Mouse (Mus musculus) stomach, postnatal 0 days (tissue): ENCODE data around the gene Hoga1. TPM values are rescaled to one million over a fixed set of nuclear protein-coding genes. Genes with fewer than 3 reads are reported as not detected.

Experiments
- ATAC-seq: fragments of 200-750 bp; cut with Nextera tagmentation; 2 replicates; pipeline ENCODE4 v1.8.0; 2017; ENCODE audit not compliant: low FRiP score, low TSS enrichment
- DNase-seq: peaks from one replicate; pipeline ENCODE4 v3.0.0-alpha.2; 2016; ENCODE audit warnings: low spot score
- H3K27ac ChIP-seq: fragments of 300-500 bp; sonication (generic); replicated peaks from 2 replicates; pipeline ENCODE4 v1.5.1; 2014; ENCODE audit warnings: mild to moderate bottlenecking, control low read depth
- H3K27me3 ChIP-seq: fragments of 300-500 bp; sonication (generic); 2 replicates; pipeline ENCODE4 v1.6.1; 2014; ENCODE audit warnings: low read length; ENCODE audit not compliant: control insufficient read depth, insufficient read depth
- H3K36me3 ChIP-seq: fragments of 300-500 bp; sonication (generic); 2 replicates; pipeline ENCODE4 v1.6.1; 2014; ENCODE audit warnings: low read length, mixed read lengths; ENCODE audit not compliant: control insufficient read depth, insufficient read depth
- H3K4me1 ChIP-seq: fragments of 300-500 bp; sonication (generic); replicated peaks from 2 replicates; pipeline ENCODE4 v1.6.1; 2014; ENCODE audit warnings: antibody characterized with exemption; ENCODE audit not compliant: control insufficient read depth, insufficient read depth
- H3K4me2 ChIP-seq: fragments of 300-500 bp; sonication (generic); replicated peaks from 2 replicates; pipeline ENCODE4 v1.6.1; 2014; ENCODE audit warnings: low read depth, mild to moderate bottlenecking, control low read depth, moderate library complexity
- H3K4me3 ChIP-seq: fragments of 300-500 bp; sonication (generic); 2 replicates; pipeline ENCODE4 v1.5.1; 2014; ENCODE audit warnings: low read depth, low read length, control low read depth
- H3K9ac ChIP-seq: fragments of 300-500 bp; sonication (generic); 2 replicates; pipeline ENCODE4 v1.6.1; 2014; ENCODE audit warnings: mild to moderate bottlenecking, low read length, control low read depth, mixed read lengths
- H3K9me3 ChIP-seq: fragments of 300-500 bp; sonication (generic); 2 replicates; pipeline ENCODE4 v1.6.1; 2016; ENCODE audit warnings: low read length; ENCODE audit not compliant: control insufficient read depth
- CTCF ChIP-seq: IDR thresholded peaks from 2 replicates; pipeline ENCODE4 v1.5.1; 2016; ENCODE audit warnings: antibody characterized with exemption, low read depth, mild to moderate bottlenecking, moderate library complexity
- EP300 ChIP-seq: optimal IDR thresholded peaks from 2 replicates; pipeline ENCODE3; 2016; ENCODE audit warnings: antibody characterized with exemption
- WGBS: fragments of 180-500 bp; shearing (Covaris S2); extraction: QIAGEN DNeasy Blood & Tissue Kit; methylation state at CpG from one replicate; pipeline ENCODE4 v1.1.7; 2014; 5-methylcytosine and 5-hydroxymethylcytosine counted together
- polyA plus RNA-seq: library from polyadenylated mRNA; unstranded; fragments of >200 nt; fragmentation: Nextera tagmentation; extraction: Ambion mirVana; gene quantifications from 2 replicates; pipeline ENCODE4 v1.2.1, GENCODE M21; 2015

Gene Hoga1
- polyA plus RNA-seq, 1 experiment from 2014 or later, result 1.6 TPM

DNA sequence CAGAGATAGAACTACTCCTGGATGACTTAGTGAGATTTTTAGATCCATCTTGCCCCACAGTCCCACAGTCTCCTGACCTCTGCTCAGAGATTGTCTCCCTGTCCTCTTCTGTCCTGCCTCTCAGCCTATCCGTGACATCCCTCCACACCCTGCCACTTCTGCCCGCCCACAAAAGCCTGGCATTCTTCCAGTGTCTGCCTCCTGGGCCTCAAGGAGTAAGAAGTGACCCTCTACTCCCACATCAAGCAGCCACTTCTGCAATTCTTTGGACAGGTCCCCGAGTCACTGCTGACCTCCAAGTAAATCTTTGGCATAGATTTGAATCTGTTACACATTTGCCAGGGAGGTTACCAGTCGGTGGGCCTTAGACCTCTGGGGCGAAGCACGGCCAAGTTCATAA, 8.8 kb downstream of the Hoga1 start:
- ATAC-seq, result no peak
- Histone ChIP-seq H3K27me3 (no peaks in the 10 kb centered on the region), H3K4me2 (no peak overlapping the region), H3K27ac (no peak overlapping the region), H3K9me3 (no peaks in the 10 kb centered on the region), H3K9ac (no peak overlapping the region), H3K4me1 (no peaks in the 10 kb centered on the region), H3K36me3 (no peaks in the 10 kb centered on the region), H3K4me3 (no peak overlapping the region)
- no peak for DNase-seq
- TF ChIP-seq CTCF, result no peak
- no peak for TF ChIP-seq EP300
- WGBS, result 76% methylated on average over 6 of the region's 6 CpGs

DNA sequence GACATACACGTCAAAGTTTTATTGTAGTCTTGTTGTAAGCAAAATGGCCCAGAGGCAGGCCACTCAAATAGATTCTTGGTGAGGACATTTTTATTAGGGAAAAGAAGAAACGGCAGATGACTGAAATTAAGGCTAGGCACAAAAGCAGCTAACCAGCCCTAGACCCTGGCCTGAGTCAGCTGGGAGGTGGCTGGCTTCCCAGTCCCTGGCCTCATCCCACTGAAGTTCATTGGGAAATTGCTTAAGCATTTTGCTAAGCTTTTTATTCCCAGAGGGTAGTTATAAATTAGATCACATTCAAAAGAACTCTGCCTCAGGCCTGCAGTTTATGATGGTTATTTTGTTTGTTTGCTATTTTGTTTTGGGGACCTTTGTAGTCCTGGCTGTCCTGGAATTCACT, 10.5 kb downstream of the Hoga1 start:
- no peak overlapping the region for H3K4me3 ChIP-seq
- H3K4me2 ChIP-seq, result no peak overlapping the region
- no peak overlapping the region for H3K27ac ChIP-seq
- no peaks in the 10 kb centered on the region for H3K9me3 ChIP-seq
- TF ChIP-seq CTCF (no peak), EP300 (no peak)
- 85% methylated on average over 2 of the region's 2 CpGs for WGBS
- ATAC-seq (no peak), DNase-seq (no peak)
- no peaks in the 10 kb centered on the region for H3K4me1 ChIP-seq
- H3K9ac ChIP-seq, result no peak overlapping the region
- no peaks in the 10 kb centered on the region for H3K27me3 ChIP-seq
- H3K36me3 ChIP-seq, result no peaks in the 10 kb centered on the region

DNA sequence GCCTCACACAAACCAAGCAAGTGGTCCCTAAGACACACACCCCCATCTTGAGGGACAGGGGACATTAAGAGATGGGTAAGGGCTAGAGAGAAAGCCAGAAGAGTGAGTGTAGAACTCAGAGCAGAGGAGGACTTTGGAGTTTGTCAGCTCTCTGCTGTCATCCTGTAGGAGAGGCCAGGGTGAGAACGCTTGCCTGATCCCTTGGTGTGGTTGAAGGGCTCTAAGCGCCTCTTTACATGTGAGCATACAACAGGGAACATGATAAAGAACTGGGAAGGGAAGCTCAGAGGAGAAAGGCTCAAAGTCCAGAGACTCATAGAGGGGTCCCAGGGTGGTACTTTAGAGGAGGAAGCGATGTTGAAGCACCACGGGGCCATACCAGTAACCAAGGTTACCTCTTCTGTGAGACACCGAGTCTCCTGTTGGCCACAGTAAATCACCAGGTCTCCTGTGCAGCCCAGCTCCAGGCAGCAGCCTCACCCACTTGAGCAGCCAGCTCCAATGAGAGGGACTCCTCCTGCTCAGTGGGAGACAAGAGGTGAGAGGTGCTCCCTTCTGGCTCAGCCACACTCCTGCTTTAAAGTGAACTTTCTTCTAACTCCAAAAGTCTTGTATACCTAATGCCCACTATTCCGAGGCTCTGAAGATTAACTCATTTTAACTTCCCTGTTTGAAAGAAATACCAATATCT, 11.5 kb downstream of the Hoga1 start:
- H3K9ac ChIP-seq, result no peak overlapping the region
- WGBS, result 82% methylated on average over 6 of the region's 6 CpGs
- no peak for ATAC-seq

DNA sequence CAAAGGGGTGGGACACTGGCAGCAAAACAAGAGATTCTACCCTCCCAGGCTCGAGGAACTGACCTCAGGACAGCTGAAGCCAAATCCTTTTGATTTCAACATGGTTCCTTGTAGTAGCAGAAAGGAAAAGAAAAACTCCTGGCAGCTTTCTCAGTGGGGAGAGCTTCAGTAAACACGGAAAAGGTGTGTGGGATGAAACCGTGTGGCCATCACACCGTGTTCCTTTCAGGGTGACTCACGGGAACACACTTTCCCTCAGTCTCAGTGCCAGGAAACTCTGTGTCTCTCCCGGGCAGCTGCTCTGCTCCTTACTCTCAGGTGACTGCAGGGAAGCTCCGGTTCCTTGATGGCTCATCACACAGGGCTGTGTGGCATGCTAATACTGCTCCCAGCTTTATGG, 13.0 kb downstream of the Hoga1 start:
- no peak overlapping the region for H3K4me2 ChIP-seq
- WGBS, result 46% methylated on average over 7 of the region's 7 CpGs
- H3K27ac ChIP-seq, result no peak overlapping the region
- no peak for DNase-seq
- no peaks in the 10 kb centered on the region for H3K4me1 ChIP-seq
- no peak overlapping the region for H3K9ac ChIP-seq
- TF ChIP-seq CTCF (no peak), EP300 (no peak)
- H3K9me3 ChIP-seq, result no peaks in the 10 kb centered on the region
- no peaks in the 10 kb centered on the region for H3K36me3 ChIP-seq
- no peaks in the 10 kb centered on the region for H3K27me3 ChIP-seq
- peak; percentile 58; the same call in 1 of the 2 replicates for ATAC-seq
- no peak overlapping the region for H3K4me3 ChIP-seq

More for the DNA sequence above, 11.5 kb downstream of the Hoga1 start:
- Histone ChIP-seq H3K27ac (no peak overlapping the region), H3K27me3 (no peaks in the 10 kb centered on the region), H3K4me1 (no peaks in the 10 kb centered on the region), H3K4me3 (no peak overlapping the region), H3K4me2 (no peak overlapping the region), H3K36me3 (no peaks in the 10 kb centered on the region), H3K9me3 (no peaks in the 10 kb centered on the region)
- TF ChIP-seq CTCF (no peak), EP300 (no peak)
- DNase-seq, result no peak

DNA sequence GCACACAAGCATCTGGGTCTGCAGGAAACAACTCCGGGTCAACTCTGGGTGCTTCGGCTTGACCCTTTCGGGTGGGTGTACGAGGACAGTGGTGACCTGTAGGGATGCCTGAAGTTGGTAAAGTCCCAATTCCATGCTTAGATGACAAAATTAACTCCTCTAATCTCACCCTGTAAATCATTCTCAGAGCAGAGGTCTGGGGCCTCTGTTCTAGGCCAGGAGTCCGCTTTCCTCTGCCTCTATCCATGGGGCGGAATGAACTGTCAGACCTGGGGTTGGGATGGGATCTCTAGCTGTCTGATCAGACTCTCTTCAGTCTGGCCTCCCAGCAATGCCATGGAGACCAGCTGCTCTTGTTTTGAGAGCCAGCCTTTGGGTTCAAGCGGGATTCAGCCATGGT, 16.0 kb downstream of the Hoga1 start:
- no peak for ATAC-seq
- H3K9me3 ChIP-seq, result no peaks in the 10 kb centered on the region
- no peak overlapping the region for H3K27ac ChIP-seq
- no peaks in the 10 kb centered on the region for H3K27me3 ChIP-seq
- H3K4me3 ChIP-seq, result no peak overlapping the region
- DNase-seq, result no peak
- H3K4me1 ChIP-seq, result no peaks in the 10 kb centered on the region
- H3K9ac ChIP-seq, result no peak overlapping the region
- no peak overlapping the region for H3K4me2 ChIP-seq
- no peak for TF ChIP-seq CTCF
- H3K36me3 ChIP-seq, result no peaks in the 10 kb centered on the region
- WGBS, result 92% methylated on average over 7 of the region's 7 CpGs

DNA sequence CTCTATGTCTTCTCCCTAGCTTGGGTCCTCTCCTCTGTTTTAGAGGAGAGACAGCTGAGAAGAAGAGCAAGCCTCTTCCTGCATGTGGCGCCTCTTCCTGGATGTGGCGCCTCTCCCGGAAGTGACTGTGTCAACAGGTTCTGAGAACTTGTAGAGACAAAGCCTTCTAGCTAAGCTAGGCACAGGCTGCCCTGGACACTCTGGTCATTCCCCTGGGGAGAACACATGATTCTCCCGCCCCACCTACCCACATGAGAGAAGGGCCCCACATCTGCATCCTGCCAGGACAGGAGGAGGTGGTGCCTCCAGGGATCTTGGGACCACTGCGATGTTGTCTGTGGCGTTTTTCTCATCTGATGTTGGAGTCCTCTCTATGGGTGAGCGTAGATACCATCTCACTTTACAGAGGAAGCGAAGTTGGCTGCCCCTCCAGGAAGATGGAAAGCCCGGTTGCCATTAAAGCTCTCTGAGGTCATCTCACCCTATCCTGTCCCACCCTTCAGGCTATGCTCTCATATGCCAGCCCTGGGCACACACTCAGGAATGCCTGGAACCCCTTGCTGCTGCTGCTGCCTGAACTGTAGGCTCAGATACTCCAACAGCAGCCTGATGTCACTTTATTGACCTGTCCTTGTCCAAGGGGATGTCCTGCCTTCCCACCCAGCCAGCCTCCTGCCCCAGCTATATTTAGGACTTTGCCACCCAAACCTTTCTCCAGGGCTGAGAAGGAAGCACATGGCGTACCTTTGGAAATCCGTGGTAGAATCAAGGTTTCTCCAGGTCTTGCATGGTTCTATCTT, 23.2 kb downstream of the Hoga1 start:
- TF ChIP-seq CTCF (no peak), EP300 (no peak)
- Histone ChIP-seq H3K36me3 (no peaks in the 10 kb centered on the region), H3K27ac (no peak overlapping the region), H3K4me2 (no peak overlapping the region), H3K9ac (peak overlapping the region; percentile 13; the same call in 1 of the 2 replicates), H3K4me3 (no peak overlapping the region), H3K27me3 (no peaks in the 10 kb centered on the region), H3K4me1 (no peaks in the 10 kb centered on the region), H3K9me3 (no peaks in the 10 kb centered on the region)
- ATAC-seq (no peak), DNase-seq (no peak)
- whole genome bisulfite sequencing, result 74% methylated on average over 11 of the region's 11 CpGs
